ENCODE assay signal across 12 mouse cellular contexts in the genomic region with DNA sequence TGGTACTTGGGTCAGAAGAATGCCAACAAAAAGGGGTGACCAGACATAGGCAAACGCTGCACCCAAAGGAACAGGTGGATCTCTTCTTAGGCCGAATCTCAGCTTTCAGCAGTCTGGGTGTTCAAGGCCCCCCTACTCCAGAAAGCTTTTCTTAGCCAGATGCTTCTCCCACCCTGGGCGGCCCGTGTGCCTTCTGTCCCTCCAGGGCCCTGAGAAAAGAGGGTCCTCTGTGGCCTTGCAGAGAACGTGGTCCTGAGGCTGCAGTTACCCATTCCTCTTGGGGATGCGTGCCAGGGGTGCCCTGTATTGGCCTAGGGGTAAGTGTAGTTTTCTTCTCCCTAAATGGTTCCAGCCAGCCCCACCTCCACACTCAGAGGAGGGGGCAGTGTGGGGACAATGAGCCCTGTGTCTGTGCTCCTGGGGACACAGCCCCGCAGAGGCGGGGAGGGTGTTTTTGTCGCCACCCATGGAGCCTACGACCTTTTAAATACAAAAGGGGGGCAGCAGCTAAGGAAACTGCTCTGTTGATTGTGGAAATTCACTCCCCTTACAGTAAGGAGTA. TPM values are rescaled to one million over a fixed set of nuclear protein-coding genes. Genes with fewer than 3 reads are reported as not detected.
DNase-seq lines count a peak whose midpoint lies in the region; ATAC-seq and TF ChIP-seq lines count a peak whose summit lies in the region.
"Had no signal": no experiment of that assay in that cellular context is flagged by ENCODE, and none has a peak within 500 bp of the region (broad histone marks: within the 10 kb centered on the region; RNA-seq: fewer than 3 reads in every experiment).

No protein-coding gene starts in this region.

- no peak overlapping the region for H3K4me3 ChIP-seq in kidney, embryonic 14.5 days (ENCODE audit: low read length)
- no peak overlapping the region for H3K4me3 ChIP-seq in kidney, adult 2 months (ENCODE audit: insufficient read depth, low read depth, low read length)
- H3K4me3 ChIP-seq in embryonic facial prominence, embryonic 14.5 days (ENCODE audit: low read depth, low read length) = no peak overlapping the region
- no peak overlapping the region for H3K4me3 ChIP-seq in hindbrain, embryonic 14.5 days (replicated peaks; ENCODE audit: low read length)
- H3K4me3 ChIP-seq in midbrain, embryonic 16.5 days (ENCODE audit: low read depth, low read length) = no peak overlapping the region

- intact Hi-C loops in left cerebral cortex, postnatal 10 days (cut with DNase I) = loop anchor here (5.0 kb wide), 1 partner anchor 126 kb away; no protein-coding TSS in a partner anchor

- H3K9me3 ChIP-seq in kidney, embryonic 14.5 days (ENCODE audit: control insufficient read depth, low read length) = no peaks in the 10 kb centered on the region
- H3K9me3 ChIP-seq in embryonic facial prominence, embryonic 14.5 days (ENCODE audit: control insufficient read depth, low read length) = no peaks in the 10 kb centered on the region
- no peaks in the 10 kb centered on the region for H3K9me3 ChIP-seq in hindbrain, embryonic 14.5 days (ENCODE audit: control insufficient read depth, low read length)
- H3K9me3 ChIP-seq in midbrain, embryonic 16.5 days (replicated peaks; ENCODE audit: control insufficient read depth, low read length, poor library complexity, severe bottlenecking) = no peaks in the 10 kb centered on the region

- no peak overlapping the region for H3K9ac ChIP-seq in kidney, embryonic 14.5 days (ENCODE audit: low read depth, low read length)
- peak overlapping the region; percentile 25; the same call in 1 of the 2 replicates for H3K9ac ChIP-seq in embryonic facial prominence, embryonic 14.5 days (ENCODE audit: low read depth, low read length)
- H3K9ac ChIP-seq in hindbrain, embryonic 14.5 days = no peak overlapping the region
- H3K9ac ChIP-seq in midbrain, embryonic 16.5 days (ENCODE audit: low read depth, low read length) = no peak overlapping the region
- H3K9ac ChIP-seq: liver, embryonic 14.5 days had no signal

- TF ChIP-seq CTCF in kidney, adult 2 months (conservative IDR thresholded peaks at IDR 0.05; ENCODE audit: insufficient read depth, insufficient read length, low read depth, low read length) = no peak

- H3K27me3 ChIP-seq in kidney, embryonic 14.5 days (ENCODE audit: control insufficient read depth, insufficient read depth, low read length) = no peaks in the 10 kb centered on the region
- H3K27me3 ChIP-seq in kidney, adult 2 months (replicated peaks; ENCODE audit: control insufficient read depth, insufficient read depth, low read length) = no peaks in the 10 kb centered on the region
- H3K27me3 ChIP-seq in embryonic facial prominence, embryonic 14.5 days (replicated peaks; ENCODE audit: control insufficient read depth, insufficient read depth, low read length) = no peaks in the 10 kb centered on the region
- no peaks in the 10 kb centered on the region for H3K27me3 ChIP-seq in hindbrain, embryonic 14.5 days (ENCODE audit: control insufficient read depth, insufficient read depth, low read length)
- H3K27me3 ChIP-seq in midbrain, embryonic 16.5 days (ENCODE audit: control insufficient read depth, insufficient read depth, low read depth, low read length) = no peaks in the 10 kb centered on the region

- 50% methylated on average over 10 of the region's 10 CpGs for WGBS in kidney, embryonic 14.5 days
- WGBS in kidney, adult 2 months = 83% methylated on average over 10 of the region's 10 CpGs
- WGBS in embryonic facial prominence, embryonic 14.5 days = 32% methylated on average over 10 of the region's 10 CpGs
- 23% methylated on average over 10 of the region's 10 CpGs for WGBS in hindbrain, embryonic 14.5 days
- WGBS in midbrain, embryonic 16.5 days = 31% methylated on average over 10 of the region's 10 CpGs

- ATAC-seq in kidney, embryonic 14.5 days (ENCODE audit: low FRiP score, low TSS enrichment) = no peak
- no peak for ATAC-seq in embryonic facial prominence, embryonic 14.5 days (ENCODE audit: low read depth)
- ATAC-seq in hindbrain, embryonic 14.5 days (ENCODE audit: low FRiP score) = peak; percentile 74; the same call in 1 of the 2 replicates
- peak; percentile 61 for ATAC-seq in midbrain, embryonic 16.5 days
- ATAC-seq in frontal cortex, adult (ENCODE audit: low TSS enrichment) = no peak

- H3K36me3 ChIP-seq in kidney, embryonic 14.5 days (ENCODE audit: control insufficient read depth, insufficient read depth, low read length) = peaks cover 15% of the 10 kb centered on the region; the same call in 1 of the 2 replicates
- no peaks in the 10 kb centered on the region for H3K36me3 ChIP-seq in kidney, adult 2 months (ENCODE audit: control insufficient read depth, insufficient read depth, low read length)
- peaks cover 37% of the 10 kb centered on the region for H3K36me3 ChIP-seq in embryonic facial prominence, embryonic 14.5 days (ENCODE audit: control insufficient read depth, insufficient read depth, low read length)
- H3K36me3 ChIP-seq in hindbrain, embryonic 14.5 days (replicated peaks; ENCODE audit: control insufficient read depth, insufficient read depth) = no peaks in the 10 kb centered on the region
- no peaks in the 10 kb centered on the region for H3K36me3 ChIP-seq in midbrain, embryonic 16.5 days (ENCODE audit: control insufficient read depth, insufficient read depth, low read length)

- H3K4me2 ChIP-seq in kidney, embryonic 14.5 days (replicated peaks; ENCODE audit: low read depth, low read length) = no peak overlapping the region
- H3K4me2 ChIP-seq in embryonic facial prominence, embryonic 14.5 days (ENCODE audit: low read depth, low read length) = no peak overlapping the region
- no peak overlapping the region for H3K4me2 ChIP-seq in hindbrain, embryonic 14.5 days (replicated peaks)
- H3K4me2 ChIP-seq in midbrain, embryonic 16.5 days (ENCODE audit: low read length) = no peak overlapping the region

- no peak for DNase-seq in kidney, adult 2 months
- peak; percentile 37 for DNase-seq in embryonic facial prominence, embryonic 14.5 days (ENCODE audit: low spot score)
- DNase-seq in hindbrain, embryonic 14.5 days (ENCODE audit: low spot score) = no peak
- no peak for DNase-seq in left cerebral cortex, postnatal 10 days (ENCODE audit: extremely low spot score in 1 of 2, low spot score in 2 of 2)
- no peak for DNase-seq in thymus, postnatal 14 days
- DNase-seq: gastrocnemius, postnatal 25 days; kidney, adult 9 months had no signal

- no peak for TF ChIP-seq POLR2A in kidney, adult 2 months (IDR thresholded peaks at IDR 0.05; ENCODE audit: low read depth, low read length)

- peaks cover 38% of the 10 kb centered on the region for H3K4me1 ChIP-seq in kidney, embryonic 14.5 days (ENCODE audit: control insufficient read depth, insufficient read depth, low read length)
- peaks cover 1% of the 10 kb centered on the region; the same call in 1 of the 2 replicates for H3K4me1 ChIP-seq in kidney, adult 2 months (ENCODE audit: control insufficient read depth, insufficient read depth, low read length)
- H3K4me1 ChIP-seq in embryonic facial prominence, embryonic 14.5 days (ENCODE audit: control insufficient read depth, insufficient read depth, low read length) = peaks cover 50% of the 10 kb centered on the region
- H3K4me1 ChIP-seq in hindbrain, embryonic 14.5 days (replicated peaks; ENCODE audit: control insufficient read depth, insufficient read depth, low read length) = peaks cover 16% of the 10 kb centered on the region
- H3K4me1 ChIP-seq in midbrain, embryonic 16.5 days (ENCODE audit: control insufficient read depth, insufficient read depth, low read length) = peaks cover 7% of the 10 kb centered on the region

- H3K27ac ChIP-seq in kidney, embryonic 14.5 days (ENCODE audit: low read depth, low read length) = 0 out of 2 replicates have a peak overlapping the region, but pooled peaks have one; percentile 11
- no peak overlapping the region for H3K27ac ChIP-seq in kidney, adult 2 months (ENCODE audit: insufficient read depth, low read depth, low read length)
- H3K27ac ChIP-seq in embryonic facial prominence, embryonic 14.5 days (replicated peaks; ENCODE audit: low read depth, low read length) = peak overlapping the region; percentile 77
- H3K27ac ChIP-seq in hindbrain, embryonic 14.5 days = peak overlapping the region; percentile 62; the same call in 1 of the 2 replicates
- H3K27ac ChIP-seq in midbrain, embryonic 16.5 days (ENCODE audit: low read length) = peak overlapping the region; percentile 40; the same call in 1 of the 2 replicates
- H3K27ac ChIP-seq: liver, embryonic 14.5 days had no signal

RNA-seq across cellular contexts. Expression of a gene that starts 10.7 kb away (rescaled TPM):
- 52.1 and 54.6 TPM in 2 replicates for polyA plus RNA-seq in kidney, embryonic 14.5 days (2014; fragmentation: Nextera tagmentation; extraction: Ambion mirVana)
- polyA plus RNA-seq in kidney, adult 2 months (2012; rRNA removed) = 13.0 and 15.2 TPM in 2 replicates
- 115 and 132 TPM in 2 replicates for polyA plus RNA-seq in embryonic facial prominence, embryonic 14.5 days (2014; fragmentation: Nextera tagmentation; extraction: Ambion mirVana)
- 26.3 and 30.0 TPM in 2 replicates for polyA plus RNA-seq in hindbrain, embryonic 14.5 days (2014; fragmentation: Nextera tagmentation; extraction: Ambion mirVana)
- polyA plus RNA-seq in midbrain, embryonic 16.5 days (2015; fragmentation: Nextera tagmentation; extraction: Ambion mirVana) = 20.5 and 26.7 TPM in 2 replicates
- total RNA-seq in left cerebral cortex, postnatal 10 days (2021) = 10 to 100 TPM; 10.7 to 11.4 TPM
- total RNA-seq: CH12.LX had no signal

RNA-seq across cellular contexts. Expression of a gene that starts 30.2 kb away (rescaled TPM):
- polyA plus RNA-seq in kidney, embryonic 14.5 days (2014; fragmentation: Nextera tagmentation; extraction: Ambion mirVana) = 0.99 and 1.4 TPM in 2 replicates
- polyA plus RNA-seq in kidney, adult 2 months (2012; rRNA removed) = 46.7 and 56.8 TPM in 2 replicates
- polyA plus RNA-seq in embryonic facial prominence, embryonic 14.5 days (2014; fragmentation: Nextera tagmentation; extraction: Ambion mirVana) = 1.7 and 2.3 TPM in 2 replicates
- 3.4 and 4.0 TPM in 2 replicates for polyA plus RNA-seq in hindbrain, embryonic 14.5 days (2014; fragmentation: Nextera tagmentation; extraction: Ambion mirVana)
- 3.7 and 6.5 TPM in 2 replicates for polyA plus RNA-seq in midbrain, embryonic 16.5 days (2015; fragmentation: Nextera tagmentation; extraction: Ambion mirVana)
- total RNA-seq in left cerebral cortex, postnatal 10 days (2021) = 1 to 10 TPM; 3.7 to 7.1 TPM
- total RNA-seq: CH12.LX had no signal

RNA-seq across cellular contexts. Expression of a gene that starts 41.8 kb away (rescaled TPM):
- 19.3 and 25.1 TPM in 2 replicates for polyA plus RNA-seq in kidney, embryonic 14.5 days (2014; fragmentation: Nextera tagmentation; extraction: Ambion mirVana)
- polyA plus RNA-seq in kidney, adult 2 months (2012; rRNA removed) = 17.9 and 23.4 TPM in 2 replicates
- polyA plus RNA-seq in embryonic facial prominence, embryonic 14.5 days (2014; fragmentation: Nextera tagmentation; extraction: Ambion mirVana) = 107 and 120 TPM in 2 replicates
- polyA plus RNA-seq in hindbrain, embryonic 14.5 days (2014; fragmentation: Nextera tagmentation; extraction: Ambion mirVana) = 8.9 and 10.4 TPM in 2 replicates
- polyA plus RNA-seq in midbrain, embryonic 16.5 days (2015; fragmentation: Nextera tagmentation; extraction: Ambion mirVana) = 9.6 and 9.7 TPM in 2 replicates
- total RNA-seq in left cerebral cortex, postnatal 10 days (2021) = 10 to 100 TPM; 15.8 to 17.0 TPM

Comparison
In these comparisons a context has a peak if more than half of its experiments do, and no peak if none do; other contexts are left out.
1. ATAC-seq: peak in hindbrain, embryonic 14.5 days (single experiment) and midbrain, embryonic 16.5 days (single experiment); none in kidney, embryonic 14.5 days (single experiment), embryonic facial prominence, embryonic 14.5 days (single experiment) and frontal cortex, adult (single experiment).